Mouse (Mus musculus) midbrain, postnatal 0 days (tissue): Measurements from ENCODE around the gene 4931429L15Rik. TPM values are rescaled to one million over a fixed set of nuclear protein-coding genes. Genes with fewer than 3 reads are reported as not detected.
"Not testable (repeated sequence)": the region's sequence is repeated elsewhere in the genome, so short reads cannot be mapped to it uniquely, and the experiment has no call there.

Source experiments
- ATAC-seq: fragments of 200-750 bp; cut with Nextera tagmentation; 2 replicates; pipeline ENCODE4 v1.8.0; 2017; ENCODE audit warnings: moderate number of reproducible peaks, mild to moderate bottlenecking, moderate TSS enrichment, moderate library complexity; ENCODE audit not compliant: low FRiP score
- DNase-seq: peaks from one replicate; pipeline ENCODE4 v3.0.0-alpha.2; 2015; ENCODE audit warnings: low spot score
- H3K27ac ChIP-seq: fragments of 300-500 bp; sonication (generic); 2 replicates; pipeline ENCODE4 v1.5.1; 2014; ENCODE audit warnings: low read depth, mild to moderate bottlenecking, low read length, mixed read lengths
- H3K27me3 ChIP-seq: fragments of 300-500 bp; sonication (generic); 2 replicates; pipeline ENCODE4 v1.6.1; 2014; ENCODE audit warnings: low read length, control low read depth, mixed read lengths; ENCODE audit not compliant: insufficient read depth
- H3K36me3 ChIP-seq: fragments of 300-500 bp; sonication (generic); 2 replicates; pipeline ENCODE4 v1.6.1; 2014; ENCODE audit warnings: low read length, control low read depth, mixed read lengths; ENCODE audit not compliant: insufficient read depth
- H3K4me1 ChIP-seq: fragments of 300-500 bp; sonication (generic); 2 replicates; pipeline ENCODE4 v1.6.1; 2014; ENCODE audit warnings: mild to moderate bottlenecking, control low read depth, antibody characterized with exemption, low read length, mixed read lengths; ENCODE audit not compliant: insufficient read depth
- H3K4me2 ChIP-seq: fragments of 300-500 bp; sonication (generic); 2 replicates; pipeline ENCODE4 v1.6.1; 2014; ENCODE audit warnings: low read depth, mild to moderate bottlenecking, low read length, mixed read lengths; ENCODE audit not compliant: poor library complexity, severe bottlenecking
- H3K4me3 ChIP-seq: fragments of 300-500 bp; sonication (generic); 2 replicates; pipeline ENCODE4 v1.5.1; 2014; ENCODE audit warnings: low read depth, mild to moderate bottlenecking, low read length, moderate library complexity
- H3K9ac ChIP-seq: fragments of 300-500 bp; sonication (generic); replicated peaks from 2 replicates; pipeline ENCODE4 v1.6.1; 2014; ENCODE audit warnings: mild to moderate bottlenecking, low read length, moderate library complexity, mixed read lengths; ENCODE audit not compliant: poor library complexity, severe bottlenecking
- H3K9me3 ChIP-seq: fragments of 300-500 bp; sonication (generic); 2 replicates; pipeline ENCODE4 v1.6.1; 2016; ENCODE audit warnings: low read length, control low read depth
- CTCF ChIP-seq: IDR thresholded peaks from 2 replicates; pipeline ENCODE4 v1.5.1; 2016; ENCODE audit warnings: antibody characterized with exemption, mild to moderate bottlenecking
- WGBS: fragments of 180-500 bp; shearing (Covaris S2); extraction: QIAGEN DNeasy Blood & Tissue Kit; methylation state at CpG from one replicate; pipeline ENCODE4 v1.1.7; 2014; 5-methylcytosine and 5-hydroxymethylcytosine counted together
- polyA plus RNA-seq: library from polyadenylated mRNA; unstranded; fragments of >200 nt; fragmentation: Nextera tagmentation; extraction: Ambion mirVana; gene quantifications from 2 replicates; pipeline ENCODE4 v1.2.1, GENCODE M21; 2015
- total RNA-seq: library from RNA; depleted of rRNA; stranded (reverse); fragments of >200 nt; gene quantifications from 2 replicates; pipeline ENCODE4 v1.2.3, GENCODE M21; 2014; rRNA removed

4931429L15Rik gene
- not detected in 2 replicates for total RNA-seq
- not detected in 2 replicates for polyA plus RNA-seq

- H3K4me2 ChIP-seq, DNase-seq, H3K4me3 ChIP-seq, ATAC-seq, H3K36me3 ChIP-seq, H3K27me3 ChIP-seq, H3K9me3 ChIP-seq, H3K9ac ChIP-seq, H3K27ac ChIP-seq: not testable (repeated sequence)
- WGBS: 81% methylated on average over 6 of the region's 6 CpGs
- H3K4me1 ChIP-seq: peaks cover 12% of the 10 kb centered on the region
Observed at GRCm38 (mm10) chr9:46319886-46320285, at the start of gene 4931429L15Rik. TSS of gene 4931429L15Rik (minus strand) at chr9:46319986.

- WGBS: 61% methylated on average over 2 of the region's 2 CpGs
- DNase-seq (no peak), ATAC-seq (no peak)
- no peak for TF ChIP-seq CTCF
- H3K4me2 ChIP-seq: no peak overlapping the region
- H3K4me3 ChIP-seq: no peak overlapping the region
- H3K27ac ChIP-seq: no peak overlapping the region
- no peaks in the 10 kb centered on the region for H3K4me1 ChIP-seq
- H3K36me3 ChIP-seq: no peaks in the 10 kb centered on the region
- H3K27me3 ChIP-seq: no peaks in the 10 kb centered on the region
- no peak overlapping the region for H3K9ac ChIP-seq
- no peaks in the 10 kb centered on the region for H3K9me3 ChIP-seq
Observed at GRCm38 (mm10) chr9:46362459-46362858, 42.7 kb upstream of the 4931429L15Rik start.

- TF ChIP-seq CTCF: no peak
- no peak overlapping the region for H3K9ac ChIP-seq
- DNase-seq: no peak
- 48% methylated on average over 11 of the region's 11 CpGs for WGBS
- H3K4me3 ChIP-seq: no peak overlapping the region
- no peaks in the 10 kb centered on the region for H3K36me3 ChIP-seq
- no peaks in the 10 kb centered on the region for H3K27me3 ChIP-seq
- ATAC-seq: no peak
- no peak overlapping the region for H3K27ac ChIP-seq
- no peak overlapping the region for H3K4me2 ChIP-seq
- H3K9me3 ChIP-seq: no peaks in the 10 kb centered on the region
- H3K4me1 ChIP-seq: no peaks in the 10 kb centered on the region
Observed at GRCm38 (mm10) chr9:46361461-46362111, 41.8 kb upstream of the 4931429L15Rik start.

- Histone ChIP-seq H3K9me3 (no peaks in the 10 kb centered on the region), H3K27ac (no peak overlapping the region), H3K36me3 (no peaks in the 10 kb centered on the region), H3K4me2 (no peak overlapping the region), H3K9ac (no peak overlapping the region), H3K4me1 (no peaks in the 10 kb centered on the region), H3K4me3 (no peak overlapping the region), H3K27me3 (no peaks in the 10 kb centered on the region; the same call in 1 of the 2 replicates)
- WGBS: 5% methylated on average over 3 of the region's 3 CpGs
- peak; percentile 96 for TF ChIP-seq CTCF
- peak; percentile 23; the same call in 1 of the 2 replicates for ATAC-seq
- peak; percentile 91 for DNase-seq
Observed at GRCm38 (mm10) chr9:46353992-46354391, 34.2 kb upstream of the 4931429L15Rik start.

- no peak for TF ChIP-seq CTCF
- ATAC-seq: no peak
- no peak overlapping the region for H3K9ac ChIP-seq
Observed at GRCm38 (mm10) chr9:46353330-46353724, 33.5 kb upstream of the 4931429L15Rik start.

GRCm38 (mm10) chr9:46352651-46353329 lies 33.0 kb upstream of the 4931429L15Rik start:
- Histone ChIP-seq H3K4me2 (no peak overlapping the region), H3K9ac (peak overlapping the region; percentile 44; the same call in 1 of the 2 replicates), H3K27me3 (no peaks in the 10 kb centered on the region; the same call in 1 of the 2 replicates), H3K9me3 (no peaks in the 10 kb centered on the region), H3K4me3 (no peak overlapping the region), H3K36me3 (no peaks in the 10 kb centered on the region), H3K4me1 (no peaks in the 10 kb centered on the region), H3K27ac (no peak overlapping the region)
- ATAC-seq (no peak), DNase-seq (no peak)
- no peak for TF ChIP-seq CTCF
- WGBS: 52% methylated on average over 12 of the region's 12 CpGs

More at GRCm38 (mm10) chr9:46353330-46353724, 33.5 kb upstream of the 4931429L15Rik start:
- Histone ChIP-seq H3K27ac (no peak overlapping the region), H3K9me3 (no peaks in the 10 kb centered on the region), H3K27me3 (no peaks in the 10 kb centered on the region; the same call in 1 of the 2 replicates), H3K4me2 (no peak overlapping the region), H3K4me3 (no peak overlapping the region), H3K36me3 (no peaks in the 10 kb centered on the region), H3K4me1 (no peaks in the 10 kb centered on the region)
- DNase-seq: no peak
- 18% methylated on average over 5 of the region's 5 CpGs for WGBS
